Mouse (Mus musculus) stomach, postnatal 0 days (tissue): ENCODE measurements at regions not wholly inside any gene's neighbourhood (a gene's known extent, or its start where the extent isn't known, plus 50 kb on each side); places are given as distances from the start of the nearest gene placed in this dataset.

Experiments used
- CTCF ChIP-seq: IDR thresholded peaks from 2 replicates; pipeline ENCODE4 v1.5.1; 2016; ENCODE audit warnings: antibody characterized with exemption, low read depth, mild to moderate bottlenecking, moderate library complexity
- EP300 ChIP-seq: optimal IDR thresholded peaks from 2 replicates; pipeline ENCODE3; 2016; ENCODE audit warnings: antibody characterized with exemption

- TF ChIP-seq CTCF = no peak
- no peak for TF ChIP-seq EP300
Observed at GRCm38 (mm10) chr15:68739344-68739743, 2238.6 kb upstream of the Lrrc6 start.
